Comparison of ENCODE assay signal across 21 mouse cellular contexts in genomic region chr1:115058440-115058839, GRCm38 (mm10).
"Had no signal": no experiment of that assay in that cellular context is flagged by ENCODE, and none has a peak within 500 bp of the region (broad histone marks: within the 10 kb centered on the region; RNA-seq: fewer than 3 reads in every experiment).

No protein-coding gene starts in this region.

- H3K4me3 ChIP-seq: heart, embryonic 10.5 days; heart, embryonic 12.5 days; hindbrain, embryonic 10.5 days; hindbrain, embryonic 12.5 days; intestine, embryonic 15.5 days; layer of hippocampus, adult 2 months; left cerebral cortex, adult 2 months; limb, embryonic 13.5 days; limb, embryonic 15.5 days; liver, embryonic 12.5 days had no signal

- H3K9me3 ChIP-seq: heart, embryonic 10.5 days; hindbrain, embryonic 10.5 days; hindbrain, embryonic 12.5 days; intestine, embryonic 15.5 days; limb, embryonic 13.5 days; limb, embryonic 15.5 days; liver, embryonic 12.5 days had no signal

- DNase-seq: gastrocnemius, postnatal 25 days; heart, adult 18-20 months; heart, postnatal 10 days; heart, postnatal 4 days; kidney, adult 18-20 months; kidney, adult 8-10 months; kidney, postnatal 10 days; kidney, postnatal 25 days; kidney, postnatal 4 days had no signal

- H3K36me3 ChIP-seq: heart, embryonic 10.5 days; heart, embryonic 12.5 days; hindbrain, embryonic 10.5 days; hindbrain, embryonic 12.5 days; intestine, embryonic 15.5 days; limb, embryonic 13.5 days; limb, embryonic 15.5 days; liver, embryonic 12.5 days had no signal

- H3K4me1 ChIP-seq: heart, embryonic 10.5 days; heart, embryonic 12.5 days; hindbrain, embryonic 10.5 days; hindbrain, embryonic 12.5 days; intestine, embryonic 15.5 days; limb, embryonic 13.5 days; limb, embryonic 15.5 days; liver, embryonic 12.5 days had no signal

- H3K27me3 ChIP-seq: heart, embryonic 12.5 days; hindbrain, embryonic 12.5 days; intestine, embryonic 15.5 days; limb, embryonic 13.5 days; limb, embryonic 15.5 days; liver, embryonic 12.5 days had no signal

- H3K27ac ChIP-seq: heart, embryonic 10.5 days; hindbrain, embryonic 10.5 days; hindbrain, embryonic 12.5 days; hindbrain, embryonic 14.5 days; intestine, embryonic 15.5 days; layer of hippocampus, adult 2 months; left cerebral cortex, adult 2 months; limb, embryonic 13.5 days; limb, embryonic 15.5 days; liver, embryonic 12.5 days; liver, embryonic 14.5 days had no signal
